Mouse (Mus musculus) spleen, adult 2 months (tissue): Measurements from ENCODE around the gene Lmx1a. TPM values are rescaled to one million over a fixed set of nuclear protein-coding genes. Genes with fewer than 3 reads are reported as not detected.

Source experiments
- DNase-seq, 2 experiments: peaks; one replicate each; pipeline versions ENCODE4 v3.0.0 to v3.0.0-alpha.2; 2012 to 2021; ENCODE audit warnings: low spot score in 2 of 2, low read depth in 1 of 2
- H3K27ac ChIP-seq: fragments of 200-500 bp; 2 replicates; pipeline ENCODE4 v1.5.1; 2012; ENCODE audit warnings: low read length, inconsistent platforms; ENCODE audit not compliant: insufficient read depth
- H3K27me3 ChIP-seq: fragments of 200-500 bp; 2 replicates; pipeline ENCODE4 v1.6.1; 2012; ENCODE audit warnings: mild to moderate bottlenecking, moderate library complexity, low read length, inconsistent platforms; ENCODE audit not compliant: control insufficient read depth, insufficient read depth
- H3K36me3 ChIP-seq: fragments of 200-500 bp; 2 replicates; pipeline ENCODE4 v1.6.1; 2012; ENCODE audit warnings: mild to moderate bottlenecking, low read length, inconsistent platforms; ENCODE audit not compliant: control insufficient read depth, insufficient read depth
- H3K4me1 ChIP-seq: fragments of 200-500 bp; 2 replicates; pipeline ENCODE4 v1.6.1; 2011; ENCODE audit warnings: inconsistent platforms; ENCODE audit not compliant: control insufficient read depth, insufficient read depth, insufficient read length
- H3K4me3 ChIP-seq: fragments of 200-500 bp; 2 replicates; pipeline ENCODE4 v1.5.1; 2011; ENCODE audit warnings: mild to moderate bottlenecking, inconsistent platforms; ENCODE audit not compliant: insufficient read depth, insufficient read length; ENCODE audit errors: extremely low read depth
- CTCF ChIP-seq: fragments of 200-500 bp; IDR thresholded peaks from 2 replicates; pipeline ENCODE4 v1.5.1; 2011; ENCODE audit warnings: mild to moderate bottlenecking, inconsistent platforms; ENCODE audit not compliant: insufficient read depth, insufficient read length, insufficient replicate concordance; ENCODE audit errors: extremely low read depth
- POLR2A ChIP-seq: fragments of 200-500 bp; IDR thresholded peaks from 2 replicates; pipeline ENCODE4 v1.6.1; 2011; ENCODE audit warnings: low read depth, low read length, inconsistent platforms
- WGBS: fragments of 180-500 bp; shearing (Covaris S2); methylation state at CpG from one replicate; pipeline ENCODE4 v1.1.7; 2018; 5-methylcytosine and 5-hydroxymethylcytosine counted together
- polyA plus RNA-seq: library from polyadenylated mRNA; depleted of rRNA; stranded (reverse); fragments of >200 nt; gene quantifications from 2 replicates; pipeline ENCODE4 v1.2.3, GENCODE M21; 2012

Lmx1a gene
- polyA plus RNA-seq, 1 experiment = not detected

DNA sequence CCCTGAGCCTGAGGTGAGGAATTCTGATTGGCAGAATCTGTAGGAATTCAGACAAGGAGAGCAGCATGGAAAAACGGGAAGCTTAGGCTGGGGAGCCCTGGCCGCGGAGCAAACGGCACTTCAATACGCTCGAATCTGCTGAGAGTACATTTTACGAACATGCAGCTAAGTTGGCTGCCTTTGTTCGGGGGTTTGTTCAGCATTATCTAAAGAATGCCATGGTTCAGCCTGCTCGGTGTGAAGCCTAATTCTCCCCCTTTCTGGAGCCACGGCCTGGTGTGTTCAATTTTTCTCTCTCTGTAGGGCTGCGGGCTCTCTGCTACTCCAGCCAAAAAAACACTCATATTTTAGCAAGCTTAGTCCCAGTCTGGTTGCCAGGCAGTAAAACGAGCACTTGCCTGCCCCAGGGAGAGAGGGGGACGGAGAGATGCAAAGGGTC lies 72.8 kb downstream of the Lmx1a start:
- Histone ChIP-seq H3K4me1 (no peaks in the 10 kb centered on the region), H3K27me3 (no peaks in the 10 kb centered on the region), H3K36me3 (no peaks in the 10 kb centered on the region), H3K4me3 (no peak overlapping the region), H3K27ac (no peak overlapping the region)
- no peak for TF ChIP-seq POLR2A
- TF ChIP-seq CTCF = no peak
- no peak for DNase-seq
- 55% methylated on average over 13 of the region's 13 CpGs for WGBS

GRCm38 (mm10) chr1:167766619-167767018 lies 77.6 kb downstream of the Lmx1a start:
- DNase-seq = no peak
- H3K4me1 ChIP-seq = no peaks in the 10 kb centered on the region
- 91% methylated on average over 4 of the region's 4 CpGs for WGBS
- no peaks in the 10 kb centered on the region for H3K27me3 ChIP-seq
- no peak overlapping the region for H3K27ac ChIP-seq
- H3K4me3 ChIP-seq = no peak overlapping the region
- no peaks in the 10 kb centered on the region for H3K36me3 ChIP-seq
- TF ChIP-seq POLR2A (no peak), CTCF (no peak)

- Histone ChIP-seq H3K4me3 (no peak overlapping the region), H3K36me3 (no peaks in the 10 kb centered on the region), H3K27ac (no peak overlapping the region), H3K27me3 (no peaks in the 10 kb centered on the region), H3K4me1 (no peaks in the 10 kb centered on the region)
- no peak for TF ChIP-seq POLR2A
- no peak for TF ChIP-seq CTCF
- no peak for DNase-seq
- WGBS = 90% methylated on average over 7 of the region's 7 CpGs
These were observed 81.4 kb downstream of the Lmx1a start for GRCm38 (mm10) chr1:167770457-167770856.

- H3K4me3 ChIP-seq = no peak overlapping the region
- no peaks in the 10 kb centered on the region for H3K36me3 ChIP-seq
- 74% methylated on average over 4 of the region's 5 CpGs for WGBS
- no peak overlapping the region for H3K27ac ChIP-seq
- no peak for DNase-seq
- H3K4me1 ChIP-seq = no peaks in the 10 kb centered on the region
- TF ChIP-seq POLR2A = no peak
- no peak for TF ChIP-seq CTCF
- no peaks in the 10 kb centered on the region for H3K27me3 ChIP-seq
These were observed 90.9 kb downstream of the Lmx1a start for GRCm38 (mm10) chr1:167779766-167780488.

- H3K36me3 ChIP-seq = no peaks in the 10 kb centered on the region
- WGBS = 59% methylated on average over 10 of the region's 10 CpGs
- DNase-seq = no peak
- H3K4me3 ChIP-seq = no peak overlapping the region
- no peak overlapping the region for H3K27ac ChIP-seq
- no peaks in the 10 kb centered on the region for H3K4me1 ChIP-seq
- no peak for TF ChIP-seq POLR2A
- TF ChIP-seq CTCF = no peak
- H3K27me3 ChIP-seq = no peaks in the 10 kb centered on the region
These were observed 92.9 kb downstream of the Lmx1a start for GRCm38 (mm10) chr1:167781787-167782484.

- no peak for DNase-seq
These were observed 95.0 kb downstream of the Lmx1a start for GRCm38 (mm10) chr1:167784067-167784466.

More at GRCm38 (mm10) chr1:167784067-167784466, 95.0 kb downstream of the Lmx1a start:
- Histone ChIP-seq H3K36me3 (no peaks in the 10 kb centered on the region), H3K4me1 (no peaks in the 10 kb centered on the region), H3K27ac (no peak overlapping the region), H3K27me3 (no peaks in the 10 kb centered on the region), H3K4me3 (no peak overlapping the region)
- TF ChIP-seq CTCF = no peak
- TF ChIP-seq POLR2A = no peak
- 73% methylated on average over 2 of the region's 2 CpGs for WGBS
